Mouse (Mus musculus): ENCODE results near the gene Mta3. TPM values are rescaled to one million over a fixed set of nuclear protein-coding genes. Genes with fewer than 3 reads are reported as not detected.
A peak's percentile ranks its signal among the peaks of the same experiment; 100 is the strongest.

The Mta3 gene
- polyA plus RNA-seq, 1 experiment from 2014 or later: 38.6 TPM

GRCm38 (mm10) chr17:83684475-83684874 lies 21.5 kb upstream of the Mta3 start:
- no peaks in the 10 kb centered on the region for H3K9me3 ChIP-seq (ENCODE audit: control insufficient read depth, low read length)
- H3K27ac ChIP-seq (ENCODE audit: low read depth, low read length): no peak overlapping the region
- H3K27me3 ChIP-seq (ENCODE audit: control insufficient read depth, insufficient read depth, low read length): no peaks in the 10 kb centered on the region
- no peaks in the 10 kb centered on the region for H3K36me3 ChIP-seq (ENCODE audit: control insufficient read depth, insufficient read depth, low read length)
- no peak for ATAC-seq (ENCODE audit: low FRiP score, low TSS enrichment)
- H3K4me1 ChIP-seq (ENCODE audit: control insufficient read depth, insufficient read depth, low read length): no peaks in the 10 kb centered on the region
- H3K4me2 ChIP-seq (replicated peaks; ENCODE audit: low read depth, low read length): no peak overlapping the region
- H3K9ac ChIP-seq (ENCODE audit: low read depth, low read length): no peak overlapping the region
- 44% methylated on average over 7 of the region's 7 CpGs for WGBS
- H3K4me3 ChIP-seq (ENCODE audit: low read length): no peak overlapping the region

- Histone ChIP-seq H3K9ac (ENCODE audit: low read depth, low read length) (no peak overlapping the region), H3K27me3 (ENCODE audit: control insufficient read depth, insufficient read depth, low read length) (no peaks in the 10 kb centered on the region), H3K9me3 (ENCODE audit: control insufficient read depth, low read length) (no peaks in the 10 kb centered on the region), H3K4me3 (ENCODE audit: low read length) (no peak overlapping the region), H3K36me3 (ENCODE audit: control insufficient read depth, insufficient read depth, low read length) (no peaks in the 10 kb centered on the region), H3K27ac (ENCODE audit: low read depth, low read length) (no peak overlapping the region), H3K4me2 (replicated peaks; ENCODE audit: low read depth, low read length) (no peak overlapping the region), H3K4me1 (ENCODE audit: control insufficient read depth, insufficient read depth, low read length) (no peaks in the 10 kb centered on the region)
- WGBS: 77% methylated on average over 2 of the region's 2 CpGs
- ATAC-seq (ENCODE audit: low FRiP score, low TSS enrichment): no peak
These were observed 15.5 kb upstream of the Mta3 start for GRCm38 (mm10) chr17:83690418-83690817.

GRCm38 (mm10) chr17:83691379-83691778 lies 14.6 kb upstream of the Mta3 start:
- no peak for ATAC-seq (ENCODE audit: low FRiP score, low TSS enrichment)
- WGBS: 25% methylated on average over 4 of the region's 4 CpGs
- H3K27me3 ChIP-seq (ENCODE audit: control insufficient read depth, insufficient read depth, low read length): no peaks in the 10 kb centered on the region
- no peaks in the 10 kb centered on the region for H3K36me3 ChIP-seq (ENCODE audit: control insufficient read depth, insufficient read depth, low read length)
- H3K4me1 ChIP-seq (ENCODE audit: control insufficient read depth, insufficient read depth, low read length): no peaks in the 10 kb centered on the region
- H3K4me2 ChIP-seq (replicated peaks; ENCODE audit: low read depth, low read length): no peak overlapping the region
- no peak overlapping the region for H3K27ac ChIP-seq (ENCODE audit: low read depth, low read length)
- H3K9ac ChIP-seq (ENCODE audit: low read depth, low read length): no peak overlapping the region
- no peak overlapping the region for H3K4me3 ChIP-seq (ENCODE audit: low read length)
- H3K9me3 ChIP-seq (ENCODE audit: control insufficient read depth, low read length): no peaks in the 10 kb centered on the region

- Histone ChIP-seq H3K9ac (ENCODE audit: low read depth, low read length) (no peak overlapping the region), H3K4me1 (ENCODE audit: control insufficient read depth, insufficient read depth, low read length) (no peaks in the 10 kb centered on the region), H3K4me3 (ENCODE audit: low read length) (no peak overlapping the region), H3K36me3 (ENCODE audit: control insufficient read depth, insufficient read depth, low read length) (no peaks in the 10 kb centered on the region), H3K27ac (ENCODE audit: low read depth, low read length) (no peak overlapping the region), H3K27me3 (ENCODE audit: control insufficient read depth, insufficient read depth, low read length) (no peaks in the 10 kb centered on the region), H3K9me3 (ENCODE audit: control insufficient read depth, low read length) (no peaks in the 10 kb centered on the region), H3K4me2 (replicated peaks; ENCODE audit: low read depth, low read length) (no peak overlapping the region)
- WGBS: 71% methylated on average over 9 of the region's 9 CpGs
- no peak for ATAC-seq (ENCODE audit: low FRiP score, low TSS enrichment)
These were observed 12.0 kb upstream of the Mta3 start for GRCm38 (mm10) chr17:83693941-83694340.

GRCm38 (mm10) chr17:83695785-83696184 lies 10.2 kb upstream of the Mta3 start:
- ATAC-seq (ENCODE audit: low FRiP score, low TSS enrichment): no peak
- no peak overlapping the region for H3K4me3 ChIP-seq (ENCODE audit: low read length)
- no peak overlapping the region for H3K9ac ChIP-seq (ENCODE audit: low read depth, low read length)
- no peaks in the 10 kb centered on the region for H3K36me3 ChIP-seq (ENCODE audit: control insufficient read depth, insufficient read depth, low read length)
- no peak overlapping the region for H3K27ac ChIP-seq (ENCODE audit: low read depth, low read length)
- no peak overlapping the region for H3K4me2 ChIP-seq (replicated peaks; ENCODE audit: low read depth, low read length)
- no peaks in the 10 kb centered on the region for H3K4me1 ChIP-seq (ENCODE audit: control insufficient read depth, insufficient read depth, low read length)
- H3K9me3 ChIP-seq (ENCODE audit: control insufficient read depth, low read length): no peaks in the 10 kb centered on the region
- 84% methylated on average over 2 of the region's 2 CpGs for WGBS
- H3K27me3 ChIP-seq (ENCODE audit: control insufficient read depth, insufficient read depth, low read length): no peaks in the 10 kb centered on the region

- ATAC-seq (ENCODE audit: low FRiP score, low TSS enrichment): no peak
- WGBS: 80% methylated on average over 8 of the region's 8 CpGs
- no peak overlapping the region; the same call in 1 of the 2 replicates for H3K27ac ChIP-seq (ENCODE audit: low read depth, low read length)
- H3K4me3 ChIP-seq (ENCODE audit: low read length): no peak overlapping the region
- H3K4me1 ChIP-seq (ENCODE audit: control insufficient read depth, insufficient read depth, low read length): no peaks in the 10 kb centered on the region
- no peaks in the 10 kb centered on the region for H3K27me3 ChIP-seq (ENCODE audit: control insufficient read depth, insufficient read depth, low read length)
- H3K9me3 ChIP-seq (ENCODE audit: control insufficient read depth, low read length): no peaks in the 10 kb centered on the region
- H3K4me2 ChIP-seq (replicated peaks; ENCODE audit: low read depth, low read length): no peak overlapping the region
- H3K9ac ChIP-seq (ENCODE audit: low read depth, low read length): no peak overlapping the region
- H3K36me3 ChIP-seq (ENCODE audit: control insufficient read depth, insufficient read depth, low read length): no peaks in the 10 kb centered on the region
These were observed 6.8 kb upstream of the Mta3 start for GRCm38 (mm10) chr17:83699062-83699724.

GRCm38 (mm10) chr17:83700125-83700524 lies 5.8 kb upstream of the Mta3 start:
- H3K4me3 ChIP-seq (ENCODE audit: low read length): no peak overlapping the region
- H3K4me1 ChIP-seq (ENCODE audit: control insufficient read depth, insufficient read depth, low read length): no peaks in the 10 kb centered on the region
- no peak overlapping the region for H3K4me2 ChIP-seq (replicated peaks; ENCODE audit: low read depth, low read length)
- no peak overlapping the region for H3K9ac ChIP-seq (ENCODE audit: low read depth, low read length)
- H3K27ac ChIP-seq (ENCODE audit: low read depth, low read length): no peak overlapping the region
- 73% methylated on average over 9 of the region's 9 CpGs for WGBS
- H3K9me3 ChIP-seq (ENCODE audit: control insufficient read depth, low read length): no peaks in the 10 kb centered on the region
- H3K27me3 ChIP-seq (ENCODE audit: control insufficient read depth, insufficient read depth, low read length): no peaks in the 10 kb centered on the region
- ATAC-seq (ENCODE audit: low FRiP score, low TSS enrichment): peak; percentile 26; the same call in 1 of the 2 replicates
- H3K36me3 ChIP-seq (ENCODE audit: control insufficient read depth, insufficient read depth, low read length): no peaks in the 10 kb centered on the region

GRCm38 (mm10) chr17:83704469-83704868 lies 1.5 kb upstream of the Mta3 start:
- Histone ChIP-seq H3K36me3 (ENCODE audit: control insufficient read depth, insufficient read depth, low read length) (peaks cover 6% of the 10 kb centered on the region; the same call in 1 of the 2 replicates), H3K4me2 (replicated peaks; ENCODE audit: low read depth, low read length) (no peak overlapping the region), H3K4me3 (ENCODE audit: low read length) (no peak overlapping the region), H3K27me3 (ENCODE audit: control insufficient read depth, insufficient read depth, low read length) (no peaks in the 10 kb centered on the region), H3K9ac (ENCODE audit: low read depth, low read length) (no peak overlapping the region), H3K4me1 (ENCODE audit: control insufficient read depth, insufficient read depth, low read length) (no peaks in the 10 kb centered on the region), H3K9me3 (ENCODE audit: control insufficient read depth, low read length) (no peaks in the 10 kb centered on the region), H3K27ac (ENCODE audit: low read depth, low read length) (no peak overlapping the region)
- no peak for ATAC-seq (ENCODE audit: low FRiP score, low TSS enrichment)
- WGBS: 90% methylated on average over 5 of the region's 5 CpGs

GRCm38 (mm10) chr17:83705352-83706115 lies 429 bp upstream of the Mta3 start:
- whole genome bisulfite sequencing: 3% methylated on average over 23 of the region's 38 CpGs
- H3K36me3 ChIP-seq (ENCODE audit: control insufficient read depth, insufficient read depth, low read length): peaks cover 6% of the 10 kb centered on the region; the same call in 1 of the 2 replicates
- peak; percentile 70 for ATAC-seq (ENCODE audit: low FRiP score, low TSS enrichment)

More at GRCm38 (mm10) chr17:83705352-83706115, 429 bp upstream of the Mta3 start:
- Histone ChIP-seq H3K4me2 (replicated peaks; ENCODE audit: low read depth, low read length) (peak overlapping the region; percentile 94), H3K27me3 (ENCODE audit: control insufficient read depth, insufficient read depth, low read length) (no peaks in the 10 kb centered on the region), H3K9ac (ENCODE audit: low read depth, low read length) (peak overlapping the region; percentile 97), H3K4me3 (ENCODE audit: low read length) (peak overlapping the region; percentile 84), H3K9me3 (ENCODE audit: control insufficient read depth, low read length) (no peaks in the 10 kb centered on the region), H3K27ac (ENCODE audit: low read depth, low read length) (peak overlapping the region; percentile 94), H3K4me1 (ENCODE audit: control insufficient read depth, insufficient read depth, low read length) (no peaks in the 10 kb centered on the region)
